Comparison of ENCODE assay signal across 9 mouse cellular contexts in genomic region chr2:32342539-32343350, GRCm38 (mm10). TPM values are rescaled to one million over a fixed set of nuclear protein-coding genes. Genes with fewer than 3 reads are reported as not detected.
A peak's percentile ranks its signal among the peaks of the same experiment; 100 is the strongest.
DNase-seq lines count a peak whose midpoint lies in the region; TF ChIP-seq lines count a peak whose summit lies in the region.
"Had no signal": no experiment of that assay in that cellular context is flagged by ENCODE, and none has a peak within 500 bp of the region (broad histone marks: within the 10 kb centered on the region; RNA-seq: fewer than 3 reads in every experiment).

No protein-coding gene starts in this region.

- no peaks in the 10 kb centered on the region for H3K27me3 ChIP-seq in small intestine, adult 2 months (ENCODE audit: control insufficient read depth, insufficient read depth, low read length)

- intact Hi-C loops in gastrocnemius, adult 2 months (cut with DNase I), result no loop called here
- intact Hi-C loops in left cerebral cortex, postnatal 36 days (cut with DNase I), result no loop called here

- 69% methylated on average over 6 of the region's 6 CpGs for WGBS in small intestine, adult 2 months

- no peak overlapping the region for H3K4me3 ChIP-seq in gastrocnemius, adult 2 months
- H3K4me3 ChIP-seq in small intestine, adult 2 months (ENCODE audit: low read depth, low read length), result no peak overlapping the region

- TF ChIP-seq CTCF in gastrocnemius, adult 2 months (IDR thresholded peaks at IDR 0.05), result no peak
- TF ChIP-seq CTCF in small intestine, adult 2 months (IDR thresholded peaks at IDR 0.05; ENCODE audit: extremely low read depth, insufficient read length, insufficient replicate concordance, low read depth, low read length), result no peak

- no peaks in the 10 kb centered on the region for H3K4me1 ChIP-seq in small intestine, adult 2 months (ENCODE audit: control insufficient read depth, insufficient read depth, insufficient read length, low read length)

- H3K36me3 ChIP-seq in small intestine, adult 2 months (ENCODE audit: control insufficient read depth, insufficient read depth, low read length), result peaks cover 7% of the 10 kb centered on the region; the same call in 1 of the 2 replicates

- peak; percentile 82 for DNase-seq in gastrocnemius, adult 2 months
- DNase-seq in gastrocnemius, postnatal 10 days, result no peak
- DNase-seq in cerebellum, adult 11 months, result peak; percentile 82
- DNase-seq in gastrocnemius, postnatal 25 days, result peak; percentile 82
- DNase-seq in left cerebral cortex, postnatal 36 days (ENCODE audit: low spot score in 2 of 2), result peak; percentile 84 to 87
- DNase-seq in urinary bladder, adult 2 months (ENCODE audit: low spot score), result no peak
- no peak for DNase-seq in spleen, postnatal 14 days (ENCODE audit: low spot score in 2 of 2)

- TF ChIP-seq POLR2A in small intestine, adult 2 months (IDR thresholded peaks at IDR 0.05; ENCODE audit: low read depth, low read length), result no peak

- peak overlapping the region; percentile 85 for H3K27ac ChIP-seq in gastrocnemius, adult 2 months
- peak overlapping the region; percentile 41; the same call in 1 of the 2 replicates for H3K27ac ChIP-seq in small intestine, adult 2 months (ENCODE audit: insufficient read depth, low read depth, low read length)

RNA-seq across cellular contexts. Expression of gene Ciz1, which starts 9.4 kb away (rescaled TPM):
- 10 to 100 TPM; 26.4 to 26.6 TPM for total RNA-seq in gastrocnemius, adult 2 months (2021)
- 10 to 100 TPM; 31.2 to 47.2 TPM for total RNA-seq in gastrocnemius, postnatal 10 days (2021)
- total RNA-seq in gastrocnemius, postnatal 25 days (2021), result 10 to 100 TPM; 25.1 to 27.7 TPM
- 10 to 100 TPM; 60.4 to 97.8 TPM for total RNA-seq in left cerebral cortex, postnatal 36 days (2021)
- 121 and 275 TPM in 2 replicates for polyA plus RNA-seq in small intestine, adult 2 months (2012; rRNA removed)
- 120 and 125 TPM in 2 replicates for polyA plus RNA-seq in urinary bladder, adult 2 months (2012; rRNA removed)

RNA-seq across cellular contexts. Expression of gene Dnm1, which starts 10.4 kb away (rescaled TPM):
- total RNA-seq in gastrocnemius, adult 2 months (2021), result 1 to 10 TPM; 3.7 to 8.2 TPM
- total RNA-seq in gastrocnemius, postnatal 10 days (2021), result 10 to 100 TPM; 18.9 to 25.7 TPM
- total RNA-seq in gastrocnemius, postnatal 25 days (2021), result 1 to 10 TPM; 6.0 to 8.7 TPM
- 1,000 to 10,000 TPM; 1,215 to 1,406 TPM for total RNA-seq in left cerebral cortex, postnatal 36 days (2021)
- polyA plus RNA-seq in small intestine, adult 2 months (2012; rRNA removed), result 248 and 480 TPM in 2 replicates
- 99.6 and 113 TPM in 2 replicates for polyA plus RNA-seq in urinary bladder, adult 2 months (2012; rRNA removed)

RNA-seq across cellular contexts. Expression of gene 1110008P14Rik, which starts 39.0 kb away (rescaled TPM):
- 10 to 100 TPM; 34.3 to 43.2 TPM for total RNA-seq in gastrocnemius, adult 2 months (2021)
- 10 to 100 TPM; 52.6 to 53.7 TPM for total RNA-seq in gastrocnemius, postnatal 10 days (2021)
- total RNA-seq in gastrocnemius, postnatal 25 days (2021), result 10 to 100 TPM; 35.2 to 39.7 TPM
- total RNA-seq in left cerebral cortex, postnatal 36 days (2021), result 100 to 1,000 TPM; 312 to 437 TPM
- polyA plus RNA-seq in small intestine, adult 2 months (2012; rRNA removed), result 117 and 134 TPM in 2 replicates
- 101 and 129 TPM in 2 replicates for polyA plus RNA-seq in urinary bladder, adult 2 months (2012; rRNA removed)

RNA-seq across cellular contexts. Expression of gene Lcn2, which starts 45.3 kb away (rescaled TPM):
- 1 to 10 TPM; 2.6 to 3.4 TPM for total RNA-seq in gastrocnemius, adult 2 months (2021)
- total RNA-seq in gastrocnemius, postnatal 10 days (2021), result 1 to 10 TPM; 3.5 to 6.7 TPM
- 1 to 10 TPM; 1.4 to 2.1 TPM for total RNA-seq in gastrocnemius, postnatal 25 days (2021)
- 1 to 10 TPM in 1 of 2 experiments, under 1 TPM in 1; 0.91 to 1.8 TPM for total RNA-seq in left cerebral cortex, postnatal 36 days (2021)
- polyA plus RNA-seq in small intestine, adult 2 months (2012; rRNA removed), result 5.5 and 5.8 TPM in 2 replicates
- polyA plus RNA-seq in urinary bladder, adult 2 months (2012; rRNA removed), result 3.0 and 3.2 TPM in 2 replicates
- total RNA-seq: MEL had no signal

RNA-seq across cellular contexts. Expression of gene Ptges2, which starts 53.0 kb away (rescaled TPM):
- total RNA-seq in gastrocnemius, adult 2 months (2021), result 10 to 100 TPM; 34.7 to 51.1 TPM
- total RNA-seq in gastrocnemius, postnatal 10 days (2021), result 10 to 100 TPM; 38.1 to 40.7 TPM
- 10 to 100 TPM; 42.2 to 49.3 TPM for total RNA-seq in gastrocnemius, postnatal 25 days (2021)
- total RNA-seq in left cerebral cortex, postnatal 36 days (2021), result 10 to 100 TPM; 40.6 to 54.8 TPM
- polyA plus RNA-seq in small intestine, adult 2 months (2012; rRNA removed), result 22.3 and 32.6 TPM in 2 replicates
- 26.0 and 32.5 TPM in 2 replicates for polyA plus RNA-seq in urinary bladder, adult 2 months (2012; rRNA removed)

Comparison
In these comparisons a context has a peak if more than half of its experiments do, and no peak if none do; other contexts are left out.
1. DNase-seq: peak in gastrocnemius, adult 2 months (single experiment), cerebellum, adult 11 months (single experiment), gastrocnemius, postnatal 25 days (single experiment) and left cerebral cortex, postnatal 36 days (2 of 2); none in gastrocnemius, postnatal 10 days (single experiment), urinary bladder, adult 2 months (single experiment) and spleen, postnatal 14 days (0 of 2).
2. RNA of gene Dnm1, which starts 10.4 kb away (total RNA-seq): 1,215 to 1,406 TPM in left cerebral cortex, postnatal 36 days; 18.9 to 25.7 TPM in gastrocnemius, postnatal 10 days, 6.0 to 8.7 TPM in gastrocnemius, postnatal 25 days and 3.7 to 8.2 TPM in gastrocnemius, adult 2 months; every median in the first group is over 10 times any median in the second.
3. RNA of gene 1110008P14Rik, which starts 39.0 kb away (total RNA-seq): 312 to 437 TPM in left cerebral cortex, postnatal 36 days; 52.6 to 53.7 TPM in gastrocnemius, postnatal 10 days, 34.3 to 43.2 TPM in gastrocnemius, adult 2 months and 35.2 to 39.7 TPM in gastrocnemius, postnatal 25 days; every median in the first group is over 4 times any median in the second.